Mouse (Mus musculus) limb, embryonic 15.5 days (tissue): ENCODE data around the gene Nadk2. TPM values are rescaled to one million over a fixed set of nuclear protein-coding genes. Genes with fewer than 3 reads are reported as not detected.
A peak's percentile ranks its signal among the peaks of the same experiment; 100 is the strongest.

Experiments used
- ATAC-seq: fragments of 200-750 bp; cut with Nextera tagmentation; 2 replicates; pipeline ENCODE4 v1.8.0; 2017; ENCODE audit warnings: low read depth, moderate TSS enrichment; ENCODE audit not compliant: insufficient number of reproducible peaks, low FRiP score, low TSS enrichment
- H3K27ac ChIP-seq: fragments of 300-500 bp; sonication (generic); 2 replicates; pipeline ENCODE4 v1.5.1; 2015; ENCODE audit warnings: moderate library complexity, mild to moderate bottlenecking, inconsistent platforms
- H3K27me3 ChIP-seq: fragments of 300-500 bp; sonication (generic); 2 replicates; pipeline ENCODE4 v1.6.1; 2015; ENCODE audit warnings: inconsistent platforms
- H3K36me3 ChIP-seq: fragments of 300-500 bp; sonication (generic); 2 replicates; pipeline ENCODE4 v1.6.1; 2015; ENCODE audit warnings: inconsistent platforms
- H3K4me1 ChIP-seq: fragments of 300-500 bp; sonication (generic); 2 replicates; pipeline ENCODE4 v1.6.1; 2015; ENCODE audit warnings: inconsistent platforms
- H3K4me2 ChIP-seq: fragments of 300-500 bp; sonication (generic); 2 replicates; pipeline ENCODE4 v1.6.1; 2015; ENCODE audit warnings: mild to moderate bottlenecking, inconsistent platforms
- H3K4me3 ChIP-seq: fragments of 300-500 bp; sonication (generic); 2 replicates; pipeline ENCODE4 v1.5.1; 2015; ENCODE audit warnings: mild to moderate bottlenecking, inconsistent platforms
- H3K9ac ChIP-seq: fragments of 300-500 bp; sonication (generic); 2 replicates; pipeline ENCODE4 v1.6.1; 2015; ENCODE audit warnings: inconsistent platforms
- H3K9me3 ChIP-seq: fragments of 300-500 bp; sonication (generic); 2 replicates; pipeline ENCODE4 v1.6.1; 2016; ENCODE audit warnings: inconsistent platforms
- WGBS: fragments of 180-500 bp; shearing (Covaris S2); methylation state at CpG from one replicate; pipeline ENCODE4 v1.1.7; 2015; 5-methylcytosine and 5-hydroxymethylcytosine counted together
- polyA plus RNA-seq: library from polyadenylated mRNA; unstranded; fragments of >200 nt; fragmentation: Nextera tagmentation; extraction: Ambion mirVana; gene quantifications from 2 replicates; pipeline ENCODE4 v1.2.1, GENCODE M21; 2015

Gene Nadk2
- polyA plus RNA-seq, 1 experiment from 2014 or later = 19.8 TPM

DNA sequence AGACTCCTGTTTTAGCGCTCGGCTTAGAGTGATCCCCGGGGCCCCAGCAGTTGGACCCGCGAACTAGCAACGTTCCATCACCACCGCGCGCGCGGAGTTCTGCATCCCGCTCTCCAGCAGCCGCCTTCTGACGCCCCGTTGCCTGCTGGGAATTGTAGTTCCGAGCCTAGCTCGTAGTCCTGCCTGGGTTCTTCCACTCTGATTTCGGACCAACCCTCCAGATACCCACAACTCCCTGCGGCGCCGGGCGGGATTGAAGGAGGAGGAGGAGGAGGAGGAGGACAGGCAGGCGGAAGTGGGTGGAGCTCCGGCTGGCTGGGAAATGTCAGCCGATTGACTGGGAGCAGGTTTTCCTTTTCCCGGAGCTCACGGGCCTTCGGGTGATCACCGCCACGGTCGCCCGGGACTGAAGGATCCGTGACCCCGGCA, 69.2 kb downstream of the Nadk2 start, which contains the start of gene Lmbrd2:
Gene Lmbrd2 (plus strand): TSS at position 299 of the 429 bp plus-strand sequence.
- H3K9ac ChIP-seq = peak within 1 kb of the TSS; percentile 79
- H3K4me1 ChIP-seq = peaks cover 25% of the 10 kb centered on the region
- H3K27me3 ChIP-seq = no peaks in the 10 kb centered on the region
- H3K36me3 ChIP-seq = peaks cover 24% of the 10 kb centered on the region
- peak within 1 kb of the TSS; percentile 60 for H3K4me2 ChIP-seq
- peak within 1 kb of the TSS; percentile 80 for H3K27ac ChIP-seq
- WGBS = under 1% methylated on average over 34 of the region's 34 CpGs
- no peaks in the 10 kb centered on the region for H3K9me3 ChIP-seq
- H3K4me3 ChIP-seq = peak within 1 kb of the TSS; percentile 80
- ATAC-seq = peak; percentile 98

DNA sequence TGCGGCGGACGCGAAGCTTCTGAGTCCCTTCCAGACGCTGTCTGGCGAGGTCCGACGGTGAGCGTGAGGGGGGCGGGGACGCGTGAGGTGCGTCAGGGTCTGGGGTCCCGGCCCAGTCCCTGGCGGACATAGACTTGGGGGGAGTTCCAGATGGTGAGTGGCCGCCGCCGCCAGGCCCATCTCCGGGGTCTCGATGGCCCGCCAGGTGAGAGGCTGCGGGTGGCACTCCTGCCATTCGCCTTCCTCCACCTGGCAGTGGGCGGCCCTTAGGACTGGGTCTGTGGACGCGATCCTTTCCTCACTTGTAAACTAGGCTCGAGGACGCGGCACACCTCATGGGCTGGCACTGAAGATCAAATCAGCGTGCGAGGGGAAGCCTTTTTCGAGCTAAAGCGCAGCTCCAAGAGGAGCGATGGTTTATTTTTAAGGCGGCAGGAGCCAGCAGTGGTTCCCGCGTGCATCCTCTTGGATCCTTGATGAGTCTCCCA, 69.7 kb downstream of the Nadk2 start:
- Histone ChIP-seq H3K4me1 (peaks cover 22% of the 10 kb centered on the region), H3K9ac (peak overlapping the region; percentile 79), H3K4me2 (peak overlapping the region; percentile 60), H3K9me3 (no peaks in the 10 kb centered on the region), H3K4me3 (peak overlapping the region; percentile 80), H3K27ac (peak overlapping the region; percentile 80), H3K36me3 (peaks cover 23% of the 10 kb centered on the region), H3K27me3 (no peaks in the 10 kb centered on the region)
- WGBS = 0% methylated on average over 36 of the region's 37 CpGs
- peak; percentile 68 for ATAC-seq

DNA sequence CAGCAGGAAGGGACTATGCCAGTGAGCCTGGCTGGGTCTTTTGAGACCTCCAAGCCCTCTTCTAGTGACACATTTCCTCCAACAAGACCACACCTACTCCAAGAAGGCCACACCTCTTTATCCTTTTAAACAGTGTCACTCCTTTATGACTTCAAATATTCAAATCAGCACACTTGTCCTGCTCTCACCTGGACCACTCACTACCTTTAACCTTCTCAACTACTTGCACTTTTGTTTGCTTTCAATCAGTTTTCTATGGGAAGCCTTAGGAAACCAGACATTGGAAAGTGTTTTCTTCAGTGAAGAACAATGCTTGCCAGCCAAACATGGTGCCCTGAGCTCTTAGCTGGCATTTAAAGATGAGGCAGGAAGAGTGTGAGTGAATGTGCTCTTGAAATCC, 84.3 kb downstream of the Nadk2 start, which contains the start of gene Skp2:
Gene Skp2 (minus strand): TSS at position 101 of the 400 bp plus-strand sequence.
- Histone ChIP-seq H3K9me3 (no peaks in the 10 kb centered on the region), H3K4me3 (no peak within 1 kb of the TSS), H3K9ac (no peak within 1 kb of the TSS), H3K36me3 (peaks cover 36% of the 10 kb centered on the region; the same call in 1 of the 2 replicates), H3K27me3 (no peaks in the 10 kb centered on the region), H3K4me1 (no peaks in the 10 kb centered on the region), H3K27ac (no peak within 1 kb of the TSS), H3K4me2 (no peak within 1 kb of the TSS)
- ATAC-seq = no peak

Other genes with a start within 250 kb of the Nadk2 start
- gene Ranbp3l, start 103.3 kb upstream of the Nadk2 start, polyA plus RNA-seq = 0.91 and 1.2 TPM in 2 replicates
- gene Lmbrd2, start 69.3 kb downstream of the Nadk2 start, polyA plus RNA-seq = 2.2 and 2.4 TPM in 2 replicates
- 64.6 and 68.9 TPM in 2 replicates for gene Skp2, start 84.2 kb downstream of the Nadk2 start, polyA plus RNA-seq
- not detected in 2 replicates for gene Ugt3a1, start 205.6 kb downstream of the Nadk2 start, polyA plus RNA-seq